Mouse (Mus musculus): ENCODE measurements at regions not wholly inside any gene's neighbourhood (a gene's known extent, or its start where the extent isn't known, plus 50 kb on each side); places are given as distances from the start of the nearest gene placed in this dataset.
A peak's percentile ranks its signal among the peaks of the same experiment; 100 is the strongest.

DNA sequence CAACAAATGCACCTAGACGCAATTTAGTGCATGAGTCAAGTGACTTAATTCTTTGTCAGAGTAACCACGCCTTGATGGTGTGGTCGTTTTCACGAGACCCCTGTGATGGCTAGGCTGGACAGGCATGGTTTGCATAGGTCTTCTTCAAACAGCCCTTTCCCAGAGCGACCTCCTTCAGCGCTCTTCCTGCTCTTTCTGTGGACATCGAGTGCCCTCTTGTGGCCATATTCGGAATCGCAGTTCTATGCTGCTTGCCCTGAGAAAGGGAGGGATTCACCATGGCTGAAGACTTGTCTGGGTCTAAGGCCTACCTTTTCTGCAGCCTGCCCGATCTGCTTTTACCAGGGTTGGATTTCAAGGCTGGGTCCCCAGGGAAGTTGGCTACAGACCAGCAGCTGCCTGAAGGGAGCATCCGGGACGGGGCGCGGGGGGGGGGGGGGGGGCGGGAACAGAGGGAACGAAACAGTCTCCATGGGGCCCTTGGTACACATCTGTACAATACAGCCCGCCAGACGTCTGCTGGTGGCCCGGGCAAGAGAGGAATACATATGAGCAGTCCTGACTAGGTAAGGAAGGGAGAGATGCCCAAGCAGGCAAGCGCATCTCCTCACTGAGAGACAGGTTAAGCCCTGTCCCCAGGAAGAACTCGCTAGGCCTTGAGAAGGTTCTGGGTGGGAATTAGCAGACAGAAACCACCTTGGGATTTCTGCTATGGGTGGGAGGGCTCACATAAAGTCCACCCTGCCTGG, 415.6 kb downstream of the Zfp536 start:
- H3ac ChIP-seq (ENCODE audit: control insufficient read depth, insufficient read length, low read depth) = no peak overlapping the region
- H3K79me2 ChIP-seq (ENCODE audit: control insufficient read depth, insufficient read depth) = no peaks in the 10 kb centered on the region
- no peaks in the 10 kb centered on the region for H3K36me3 ChIP-seq (ENCODE audit: control insufficient read depth, insufficient read depth)
- no peak overlapping the region for H3K4me3 ChIP-seq (ENCODE audit: insufficient read depth, poor library complexity, severe bottlenecking)
- H3K27me3 ChIP-seq (ENCODE audit: control insufficient read depth, insufficient read depth, insufficient read length) = no peaks in the 10 kb centered on the region
- no peak for TF ChIP-seq USF1 (IDR thresholded peaks at IDR 0.05; ENCODE audit: low read depth)
- TF ChIP-seq CTCF (IDR thresholded peaks at IDR 0.05; ENCODE audit: control insufficient read depth, insufficient read depth, insufficient read length) = peak; percentile 81
- H3K79me3 ChIP-seq (ENCODE audit: low read depth) = no peaks in the 10 kb centered on the region

DNA sequence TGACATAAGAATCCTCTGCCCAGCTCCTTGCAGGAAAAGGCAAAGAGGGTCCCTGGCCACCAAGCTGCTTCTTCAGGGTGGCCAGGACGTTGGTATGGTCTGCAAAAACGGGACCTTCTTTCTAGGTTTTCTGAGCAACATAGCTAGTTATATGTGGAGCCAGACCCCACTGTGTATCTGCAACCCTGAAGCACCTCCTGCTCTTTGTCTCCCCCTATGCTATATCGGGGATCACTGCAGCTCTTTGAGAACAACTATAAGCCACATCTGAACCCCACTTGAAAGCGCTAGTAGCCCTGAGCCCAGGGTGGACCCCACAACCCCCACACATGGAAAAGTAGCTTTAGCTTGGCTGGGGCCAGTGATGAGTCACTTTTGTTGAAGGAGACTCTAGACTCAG, 414.9 kb downstream of the Zfp536 start:
- Histone ChIP-seq H3K79me3 (ENCODE audit: low read depth) (no peaks in the 10 kb centered on the region), H3K36me3 (ENCODE audit: control insufficient read depth, insufficient read depth) (no peaks in the 10 kb centered on the region), H3K79me2 (ENCODE audit: control insufficient read depth, insufficient read depth) (no peaks in the 10 kb centered on the region), H3K27me3 (ENCODE audit: control insufficient read depth, insufficient read depth, insufficient read length) (no peaks in the 10 kb centered on the region), H3ac (ENCODE audit: control insufficient read depth, insufficient read length, low read depth) (no peak overlapping the region), H3K4me3 (ENCODE audit: insufficient read depth, poor library complexity, severe bottlenecking) (no peak overlapping the region)
- TF ChIP-seq MYOG (IDR thresholded peaks at IDR 0.05; ENCODE audit: control insufficient read depth, extremely low read depth, insufficient read length) = no peak
- no peak for TF ChIP-seq CEBPB (IDR thresholded peaks at IDR 0.05; ENCODE audit: low read depth)

DNA sequence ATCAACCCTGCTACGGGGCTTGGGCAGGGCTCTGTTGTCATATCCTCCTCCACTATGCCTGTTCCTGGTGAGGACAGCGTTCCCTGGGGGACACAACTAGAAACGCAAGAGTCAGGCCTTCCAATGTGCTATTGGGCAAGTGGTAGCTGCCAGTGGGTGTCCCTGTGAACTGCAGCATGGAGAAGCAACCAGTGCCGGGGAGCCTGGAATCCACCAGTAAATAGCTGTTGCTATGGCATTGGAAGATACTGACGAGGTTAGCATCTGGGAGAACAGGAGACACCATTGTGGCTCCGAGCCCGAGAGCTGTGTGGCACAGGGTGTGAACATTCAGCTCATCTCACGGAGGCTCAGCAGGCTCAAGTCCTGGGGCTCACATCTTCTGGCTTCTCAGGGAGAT, 414.0 kb downstream of the Zfp536 start:
- TF ChIP-seq MYOG (IDR thresholded peaks at IDR 0.05; ENCODE audit: control insufficient read depth, extremely low read depth, insufficient read length) = no peak
- no peak for TF ChIP-seq USF1 (IDR thresholded peaks at IDR 0.05; ENCODE audit: low read depth)
- TF ChIP-seq MAX (IDR thresholded peaks at IDR 0.05) = no peak
- no peak for TF ChIP-seq CTCF (IDR thresholded peaks at IDR 0.05; ENCODE audit: control insufficient read depth, insufficient read depth, insufficient read length)
- Histone ChIP-seq H3K36me3 (ENCODE audit: control insufficient read depth, insufficient read depth) (no peaks in the 10 kb centered on the region), H3K79me3 (ENCODE audit: low read depth) (no peaks in the 10 kb centered on the region), H3K27me3 (ENCODE audit: control insufficient read depth, insufficient read depth, insufficient read length) (no peaks in the 10 kb centered on the region), H3K4me3 (ENCODE audit: insufficient read depth, poor library complexity, severe bottlenecking) (no peak overlapping the region), H3K79me2 (ENCODE audit: control insufficient read depth, insufficient read depth) (no peaks in the 10 kb centered on the region), H3ac (ENCODE audit: control insufficient read depth, insufficient read length, low read depth) (no peak overlapping the region)

DNA sequence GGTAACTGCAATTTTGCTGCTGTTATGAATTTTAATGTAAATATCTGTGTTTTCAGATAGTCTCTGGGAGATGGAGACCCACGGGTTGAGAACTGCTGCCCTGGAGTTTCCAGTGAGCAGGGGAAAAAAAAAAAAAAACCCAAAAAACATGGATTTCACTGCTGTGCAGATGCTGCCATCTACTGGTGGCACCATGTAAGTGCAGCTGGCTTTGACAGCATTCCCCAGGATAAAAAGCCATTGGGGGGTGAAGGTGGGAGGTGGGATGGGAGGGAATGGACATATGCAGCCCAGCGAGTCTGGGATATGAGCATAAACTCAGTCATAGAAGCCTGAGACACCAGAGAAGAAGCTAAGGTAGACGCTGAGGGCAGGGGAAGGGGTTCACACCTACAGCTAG, 413.3 kb downstream of the Zfp536 start:
- H3K79me2 ChIP-seq (ENCODE audit: control insufficient read depth, insufficient read depth) = no peaks in the 10 kb centered on the region
- TF ChIP-seq MYOD1 (IDR thresholded peaks at IDR 0.05; ENCODE audit: control insufficient read depth, insufficient read length, low read depth) (no peak), USF1 (IDR thresholded peaks at IDR 0.05; ENCODE audit: low read depth) (no peak), MAX (IDR thresholded peaks at IDR 0.05) (no peak), CEBPB (IDR thresholded peaks at IDR 0.05; ENCODE audit: low read depth) (no peak), FOSL1 (IDR thresholded peaks at IDR 0.05; ENCODE audit: insufficient read depth, low read length, poor library complexity, severe bottlenecking) (no peak), CTCF (IDR thresholded peaks at IDR 0.05; ENCODE audit: control insufficient read depth, insufficient read depth, insufficient read length) (no peak), MYOG (IDR thresholded peaks at IDR 0.05; ENCODE audit: control insufficient read depth, extremely low read depth, insufficient read length) (no peak)
- no peaks in the 10 kb centered on the region for H3K27me3 ChIP-seq (ENCODE audit: control insufficient read depth, insufficient read depth, insufficient read length)
- H3ac ChIP-seq (ENCODE audit: control insufficient read depth, insufficient read length, low read depth) = no peak overlapping the region
- no peak overlapping the region for H3K4me3 ChIP-seq (ENCODE audit: insufficient read depth, poor library complexity, severe bottlenecking)
- H3K36me3 ChIP-seq (ENCODE audit: control insufficient read depth, insufficient read depth) = no peaks in the 10 kb centered on the region
- no peaks in the 10 kb centered on the region for H3K79me3 ChIP-seq (ENCODE audit: low read depth)

DNA sequence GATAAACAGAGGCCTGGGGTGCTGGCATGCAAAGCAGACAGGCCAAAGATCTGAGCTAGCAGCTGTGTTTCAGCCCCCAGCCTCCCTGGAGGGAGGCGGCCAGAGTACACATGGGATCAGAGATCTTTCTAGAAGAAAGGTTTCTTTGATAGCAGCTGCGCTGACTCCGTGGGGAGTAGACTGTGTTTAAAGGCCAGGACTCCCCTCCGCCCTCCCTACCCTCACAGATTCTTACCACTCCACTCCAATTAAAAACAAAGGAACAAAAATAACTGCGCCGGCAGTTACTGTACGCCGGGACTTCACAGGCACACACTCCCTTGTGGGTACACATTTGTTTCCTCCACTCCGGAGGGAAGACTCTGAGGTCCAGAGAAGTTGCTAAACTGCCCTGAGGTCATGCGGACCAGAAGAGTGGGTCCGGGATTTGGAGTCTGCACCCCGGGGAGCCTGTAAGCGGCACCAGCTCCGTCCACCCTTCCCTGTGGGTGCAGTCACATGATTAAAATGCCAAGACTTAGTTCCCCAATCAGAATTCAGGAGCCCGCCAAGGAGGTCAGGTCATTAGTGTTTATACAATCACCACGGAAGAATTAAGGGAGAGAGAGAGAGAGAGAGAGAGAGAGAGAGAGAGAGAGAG, 411.5 kb downstream of the Zfp536 start:
- H3K79me2 ChIP-seq (ENCODE audit: control insufficient read depth, insufficient read depth) = no peaks in the 10 kb centered on the region
- H3K36me3 ChIP-seq (ENCODE audit: control insufficient read depth, insufficient read depth) = no peaks in the 10 kb centered on the region
- peak overlapping the region; percentile 6 for H3K4me3 ChIP-seq (ENCODE audit: insufficient read depth, poor library complexity, severe bottlenecking)
- H3K79me3 ChIP-seq (ENCODE audit: low read depth) = no peaks in the 10 kb centered on the region
- peak overlapping the region; percentile 63 for H3ac ChIP-seq (ENCODE audit: control insufficient read depth, insufficient read length, low read depth)
- TF ChIP-seq MYOD1 (IDR thresholded peaks at IDR 0.05; ENCODE audit: control insufficient read depth, insufficient read length, low read depth) = peak; percentile 78
- no peak for TF ChIP-seq FOSL1 (IDR thresholded peaks at IDR 0.05; ENCODE audit: insufficient read depth, low read length, poor library complexity, severe bottlenecking)
- TF ChIP-seq MYOG (IDR thresholded peaks at IDR 0.05; ENCODE audit: control insufficient read depth, extremely low read depth, insufficient read length) = no peak
- TF ChIP-seq CTCF (IDR thresholded peaks at IDR 0.05; ENCODE audit: control insufficient read depth, insufficient read depth, insufficient read length) = no peak
- no peak for TF ChIP-seq MAX (IDR thresholded peaks at IDR 0.05)
- TF ChIP-seq USF1 (IDR thresholded peaks at IDR 0.05; ENCODE audit: low read depth) = peak; percentile 84
- no peak for TF ChIP-seq CEBPB (IDR thresholded peaks at IDR 0.05; ENCODE audit: low read depth)
- H3K27me3 ChIP-seq (ENCODE audit: control insufficient read depth, insufficient read depth, insufficient read length) = no peaks in the 10 kb centered on the region

DNA sequence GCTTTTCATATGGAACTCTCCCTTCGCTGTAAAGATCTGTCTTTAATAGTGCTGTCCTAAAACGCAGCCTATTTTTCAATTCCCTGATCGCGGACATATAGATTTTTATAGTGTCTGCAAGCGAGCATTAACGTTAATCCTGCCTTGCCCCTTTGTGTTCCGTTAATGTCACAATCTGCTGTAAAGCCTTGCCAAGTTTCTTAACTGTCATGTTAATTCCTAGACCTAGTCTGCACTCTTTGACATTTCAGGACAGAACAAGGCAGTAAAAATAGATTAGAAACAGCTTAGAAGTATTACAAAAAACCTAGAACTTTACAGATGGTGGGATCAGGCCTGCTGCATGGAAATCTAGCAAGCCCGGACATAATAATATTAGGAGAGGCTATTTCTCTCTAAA, 410.6 kb downstream of the Zfp536 start:
- TF ChIP-seq MYOD1 (IDR thresholded peaks at IDR 0.05; ENCODE audit: control insufficient read depth, insufficient read length, low read depth) (no peak), USF1 (IDR thresholded peaks at IDR 0.05; ENCODE audit: low read depth) (no peak), MAX (IDR thresholded peaks at IDR 0.05) (no peak), MYOG (IDR thresholded peaks at IDR 0.05; ENCODE audit: control insufficient read depth, extremely low read depth, insufficient read length) (no peak), CEBPB (IDR thresholded peaks at IDR 0.05; ENCODE audit: low read depth) (no peak), FOSL1 (IDR thresholded peaks at IDR 0.05; ENCODE audit: insufficient read depth, low read length, poor library complexity, severe bottlenecking) (no peak), CTCF (IDR thresholded peaks at IDR 0.05; ENCODE audit: control insufficient read depth, insufficient read depth, insufficient read length) (no peak)

More for the DNA sequence above, 410.6 kb downstream of the Zfp536 start:
- Histone ChIP-seq H3K36me3 (ENCODE audit: control insufficient read depth, insufficient read depth) (no peaks in the 10 kb centered on the region), H3ac (ENCODE audit: control insufficient read depth, insufficient read length, low read depth) (peak overlapping the region; percentile 43), H3K79me2 (ENCODE audit: control insufficient read depth, insufficient read depth) (no peaks in the 10 kb centered on the region), H3K79me3 (ENCODE audit: low read depth) (no peaks in the 10 kb centered on the region), H3K27me3 (ENCODE audit: control insufficient read depth, insufficient read depth, insufficient read length) (no peaks in the 10 kb centered on the region), H3K4me3 (ENCODE audit: insufficient read depth, poor library complexity, severe bottlenecking) (no peak overlapping the region)
